Mouse (Mus musculus) kidney, adult 2 months (tissue): ENCODE measurements around the gene Phf12.

Source experiments
- CTCF ChIP-seq: fragments of 200-500 bp; conservative IDR thresholded peaks from 2 replicates; pipeline ENCODE4 v1.5.1; 2011; ENCODE audit warnings: low read depth, mild to moderate bottlenecking, control low read depth, low read length, moderate library complexity, mixed read lengths; ENCODE audit not compliant: insufficient read depth, insufficient read length
- POLR2A ChIP-seq: fragments of 200-500 bp; IDR thresholded peaks from one replicate; pipeline ENCODE4 v1.6.1; 2011; ENCODE audit warnings: low read depth, low read length, control low read depth

GRCm38 (mm10) chr11:77958932-77959331, 23.6 kb upstream of the Phf12 start:
- TF ChIP-seq POLR2A (no peak), CTCF (no peak)
